Mouse (Mus musculus): ENCODE results near the gene Smim22.

DNA sequence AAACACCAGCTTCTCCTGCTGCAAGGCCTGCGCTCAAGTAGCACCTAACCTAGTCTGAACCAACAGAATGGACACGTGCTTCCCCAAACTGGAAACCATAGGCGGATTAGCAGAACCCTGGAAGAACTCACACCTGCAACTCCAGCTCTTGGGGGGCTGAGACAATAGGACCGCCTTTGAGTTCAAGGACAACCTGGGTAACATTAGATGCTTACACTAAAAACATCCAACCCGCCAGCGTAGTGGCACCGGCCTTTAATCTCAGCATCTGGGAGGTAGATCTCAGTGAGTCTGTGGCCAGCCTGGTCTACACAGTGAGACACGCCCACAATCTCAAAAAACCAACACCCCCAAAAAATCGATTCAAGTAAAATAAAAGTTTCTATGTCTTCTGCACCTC is 43.7 kb upstream of the Smim22 start:
- TF ChIP-seq CTCF (IDR thresholded peaks at IDR 0.05; ENCODE audit: low read depth): no peak
- TF ChIP-seq EP300 (IDR thresholded peaks at IDR 0.05; ENCODE audit: low read depth): no peak

Measured in liver, postnatal 0 days (tissue).